Comparison of ENCODE assay signal across 24 mouse cellular contexts in the genomic region with DNA sequence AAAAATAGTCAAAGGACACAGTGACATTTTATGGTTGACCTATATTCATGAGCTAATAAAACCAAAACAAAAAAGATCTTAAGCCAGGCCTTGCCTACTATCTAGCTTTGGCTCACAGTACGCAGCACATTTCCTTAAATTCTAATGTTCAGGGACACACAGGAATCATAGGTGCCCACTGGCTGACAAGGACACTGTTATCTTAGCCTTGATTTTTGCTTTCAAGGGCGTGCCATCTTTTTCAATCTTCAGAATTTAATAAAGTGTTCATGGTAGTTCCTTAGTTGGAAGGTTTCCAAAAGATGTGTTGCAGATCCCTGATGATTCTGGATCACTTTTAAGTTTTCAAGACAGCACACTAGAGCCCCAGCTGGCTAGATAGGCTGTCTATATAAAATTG. TPM values are rescaled to one million over a fixed set of nuclear protein-coding genes. Genes with fewer than 3 reads are reported as not detected.
"Had no signal": no experiment of that assay in that cellular context is flagged by ENCODE, and none has a peak within 500 bp of the region (broad histone marks: within the 10 kb centered on the region; RNA-seq: fewer than 3 reads in every experiment).

No protein-coding gene starts in this region.

- H3K4me1 ChIP-seq: midbrain, embryonic 10.5 days; midbrain, embryonic 12.5 days; neural tube, embryonic 13.5 days; neural tube, embryonic 15.5 days had no signal

- H3K27me3 ChIP-seq: midbrain, embryonic 12.5 days; neural tube, embryonic 13.5 days; neural tube, embryonic 15.5 days had no signal

- H3K27ac ChIP-seq: midbrain, embryonic 10.5 days; midbrain, embryonic 12.5 days; neural tube, embryonic 13.5 days; neural tube, embryonic 15.5 days had no signal

- H3K36me3 ChIP-seq: midbrain, embryonic 10.5 days; midbrain, embryonic 12.5 days; neural tube, embryonic 13.5 days; neural tube, embryonic 15.5 days had no signal

- H3K4me3 ChIP-seq: midbrain, embryonic 10.5 days; midbrain, embryonic 12.5 days; myocyte; neural tube, embryonic 13.5 days; neural tube, embryonic 15.5 days had no signal

- DNase-seq: lung, adult 18-20 months; lung, embryonic 14.5 days; lung, postnatal 10 days; lung, postnatal 4 days; midbrain, embryonic 14.5 days; retina, postnatal 1 day; right cerebral cortex, adult 18-20 months; right cerebral cortex, postnatal 25 days; right cerebral cortex, postnatal 4 days; spleen, adult 18-20 months; thymus, adult 18-20 months; thymus, postnatal 14 days; thymus, postnatal 36 days had no signal

RNA-seq across cellular contexts. Expression of a gene that starts 12.2 kb away (rescaled TPM):
- total RNA-seq: megakaryocyte, adult 5-6 weeks; megakaryocyte-erythroid progenitor cell, adult 5-6 weeks had no signal
- polyA plus RNA-seq: lung, embryonic 14.5 days; midbrain, embryonic 12.5 days; midbrain, embryonic 14.5 days; midbrain, embryonic 16.5 days; myocyte; neural tube, embryonic 11.5 days; neural tube, embryonic 13.5 days; stomach, embryonic 14.5 days had no signal

RNA-seq across cellular contexts. Expression of a gene that starts 21.2 kb away (rescaled TPM):
- total RNA-seq: megakaryocyte, adult 5-6 weeks; megakaryocyte-erythroid progenitor cell, adult 5-6 weeks had no signal
- polyA plus RNA-seq: lung, embryonic 14.5 days; lung, embryonic 16.5 days; midbrain, embryonic 16.5 days; myocyte; neural tube, embryonic 13.5 days; stomach, embryonic 14.5 days had no signal
